Mouse (Mus musculus): Measurements from ENCODE around the gene Irf8. TPM values are rescaled to one million over a fixed set of nuclear protein-coding genes. Genes with fewer than 3 reads are reported as not detected.

Gene Irf8
- polyA plus RNA-seq, 1 experiment from 2014 or later, result 41.9 TPM

DNA sequence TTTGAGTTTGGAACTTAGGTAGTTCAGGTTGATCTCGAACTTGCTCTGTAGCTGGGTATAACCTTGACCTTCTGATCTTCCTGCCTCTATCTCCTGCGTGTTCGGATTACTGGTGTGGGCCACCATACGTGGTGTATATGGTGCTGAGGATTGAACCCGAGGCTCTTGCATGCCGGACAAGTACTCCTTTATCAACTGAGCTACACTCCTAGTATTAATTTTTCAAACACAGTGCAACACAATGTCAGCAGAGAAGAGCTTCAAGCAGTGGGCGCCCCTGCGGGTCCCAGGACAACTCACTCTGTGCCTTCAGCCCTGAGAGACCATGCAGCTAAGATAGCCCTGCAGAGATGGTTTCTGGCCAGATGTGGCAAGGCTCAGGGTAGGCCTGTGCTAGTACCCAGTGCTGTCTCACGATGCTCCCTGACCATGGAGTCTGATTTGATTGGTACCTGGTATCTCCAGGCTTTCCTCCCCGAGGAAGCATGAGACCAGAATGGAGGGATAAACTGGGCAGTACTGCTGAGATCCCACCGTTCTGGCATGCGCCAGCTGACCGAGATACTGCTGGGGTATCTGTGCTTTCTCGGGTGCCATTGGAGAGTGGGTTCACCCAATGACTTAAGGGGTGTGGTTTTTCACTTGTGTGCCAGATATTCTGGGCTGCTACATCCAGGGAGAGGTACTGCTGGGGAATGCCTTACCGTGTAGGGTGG lies 5.8 kb downstream of the Irf8 start:
- Histone ChIP-seq H3K36me3 (no peaks in the 10 kb centered on the region), H3K9me3 (no peaks in the 10 kb centered on the region), H3K27me3 (replicated peaks) (no peaks in the 10 kb centered on the region), H3K4me1 (replicated peaks) (peaks cover 48% of the 10 kb centered on the region), H3K9ac (no peak overlapping the region), H3K4me2 (replicated peaks) (no peak overlapping the region), H3K4me3 (replicated peaks) (no peak overlapping the region), H3K27ac (0 out of 2 replicates have a peak overlapping the region, but pooled peaks have one; percentile 27)
- no peak for ATAC-seq
- 92% methylated on average over 15 of the region's 15 CpGs for WGBS

DNA sequence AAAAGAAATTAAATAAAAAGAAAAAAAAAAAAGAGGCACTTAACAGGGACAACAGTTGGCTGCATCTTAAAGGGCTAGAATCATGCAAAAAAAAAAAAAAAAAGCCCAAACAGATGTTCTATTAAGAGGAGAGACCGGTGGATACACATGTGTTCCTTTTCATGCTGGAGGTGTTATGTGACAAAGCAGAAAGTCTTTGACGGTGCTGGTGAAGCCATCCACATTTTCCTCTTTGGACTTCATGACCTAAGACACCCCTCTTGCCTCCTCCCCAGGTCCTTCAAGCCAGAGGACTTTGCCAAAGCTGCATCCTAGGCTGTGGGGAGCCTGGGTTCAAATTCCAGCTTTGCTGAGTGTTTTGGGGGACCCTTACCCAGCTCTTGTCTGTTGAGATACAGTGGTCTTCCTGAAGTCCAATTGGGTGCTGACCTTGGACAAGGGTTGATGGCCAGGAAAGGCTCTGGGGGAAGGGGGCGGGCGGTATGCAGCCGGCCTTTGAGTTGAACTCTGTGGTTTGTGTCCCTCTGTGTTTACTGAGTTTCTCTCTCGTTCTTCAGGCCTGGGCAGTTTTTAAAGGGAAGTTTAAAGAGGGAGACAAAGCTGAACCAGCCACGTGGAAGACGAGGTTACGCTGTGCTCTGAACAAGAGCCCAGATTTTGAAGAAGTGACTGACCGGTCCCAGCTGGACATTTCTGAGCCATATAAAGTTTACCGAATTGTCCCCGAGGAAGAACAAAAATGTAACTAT lies 7.2 kb downstream of the Irf8 start:
- H3K9ac ChIP-seq, result no peak overlapping the region
- no peaks in the 10 kb centered on the region; the same call in 1 of the 2 replicates for H3K36me3 ChIP-seq
- WGBS, result 42% methylated on average over 12 of the region's 12 CpGs
- H3K4me3 ChIP-seq (replicated peaks), result no peak overlapping the region
- ATAC-seq, result peak; percentile 27
- peak overlapping the region; percentile 19; the same call in 1 of the 2 replicates for H3K4me2 ChIP-seq (replicated peaks)
- H3K27ac ChIP-seq, result peak overlapping the region; percentile 90
- no peaks in the 10 kb centered on the region for H3K9me3 ChIP-seq
- H3K27me3 ChIP-seq (replicated peaks), result no peaks in the 10 kb centered on the region
- peaks cover 43% of the 10 kb centered on the region for H3K4me1 ChIP-seq (replicated peaks)

DNA sequence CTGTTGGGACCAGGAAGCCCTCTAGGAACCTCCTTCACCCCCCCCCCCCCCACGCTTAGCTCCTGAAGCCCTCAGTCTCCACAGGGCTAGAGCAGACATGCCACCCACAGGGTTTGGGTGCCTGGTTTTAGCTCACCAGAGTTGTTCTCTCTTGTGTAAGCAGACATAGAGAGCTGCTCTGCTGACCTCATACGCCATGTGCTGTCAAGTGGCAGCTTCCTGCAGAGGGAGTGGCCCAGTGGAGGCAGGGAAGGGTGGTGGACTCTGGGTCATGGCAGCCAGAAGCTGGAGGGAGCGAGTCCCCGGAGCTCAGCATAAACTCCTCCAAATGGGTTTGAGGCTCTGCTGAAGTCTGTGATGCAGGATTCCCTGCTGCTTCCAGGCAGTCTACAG lies 7.7 kb downstream of the Irf8 start:
- 0 out of 2 replicates have a peak overlapping the region, but pooled peaks have one; percentile 8 for H3K9ac ChIP-seq
- 39% methylated on average over 4 of the region's 4 CpGs for WGBS
- no peak overlapping the region for H3K4me3 ChIP-seq (replicated peaks)
- ATAC-seq, result peak; percentile 74
- peak overlapping the region; percentile 19 for H3K4me2 ChIP-seq (replicated peaks)
- peaks cover 41% of the 10 kb centered on the region for H3K4me1 ChIP-seq (replicated peaks)
- peak overlapping the region; percentile 90 for H3K27ac ChIP-seq
- H3K36me3 ChIP-seq, result no peaks in the 10 kb centered on the region; the same call in 1 of the 2 replicates
- no peaks in the 10 kb centered on the region for H3K27me3 ChIP-seq (replicated peaks)
- no peaks in the 10 kb centered on the region for H3K9me3 ChIP-seq

DNA sequence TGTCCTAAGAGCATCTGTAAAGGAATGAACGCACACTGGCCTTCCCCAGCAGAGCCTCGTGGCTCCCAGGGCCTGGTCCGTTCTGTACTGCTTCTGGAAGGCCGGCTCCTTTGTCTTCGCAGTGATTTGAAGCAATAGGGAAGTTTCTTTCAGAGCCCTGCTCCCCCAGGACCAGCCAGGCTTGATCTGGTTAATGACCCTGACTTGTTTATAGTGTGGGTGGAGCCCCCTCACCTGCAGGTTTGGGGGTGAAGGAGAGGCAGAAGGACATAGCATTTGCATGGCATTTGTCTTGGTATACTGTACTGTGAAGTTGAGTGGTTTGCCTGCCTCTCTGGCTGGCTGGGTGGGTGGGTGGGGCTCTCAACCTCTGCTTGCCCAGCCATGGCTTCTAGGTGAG lies 8.3 kb downstream of the Irf8 start:
- Histone ChIP-seq H3K36me3 (no peaks in the 10 kb centered on the region; the same call in 1 of the 2 replicates), H3K9ac (no peak overlapping the region), H3K27ac (peak overlapping the region; percentile 90), H3K9me3 (no peaks in the 10 kb centered on the region), H3K4me2 (replicated peaks) (peak overlapping the region; percentile 19), H3K27me3 (replicated peaks) (no peaks in the 10 kb centered on the region), H3K4me3 (replicated peaks) (no peak overlapping the region), H3K4me1 (replicated peaks) (peaks cover 41% of the 10 kb centered on the region)
- ATAC-seq, result peak; percentile 39
- 31% methylated on average over 5 of the region's 5 CpGs for whole genome bisulfite sequencing

DNA sequence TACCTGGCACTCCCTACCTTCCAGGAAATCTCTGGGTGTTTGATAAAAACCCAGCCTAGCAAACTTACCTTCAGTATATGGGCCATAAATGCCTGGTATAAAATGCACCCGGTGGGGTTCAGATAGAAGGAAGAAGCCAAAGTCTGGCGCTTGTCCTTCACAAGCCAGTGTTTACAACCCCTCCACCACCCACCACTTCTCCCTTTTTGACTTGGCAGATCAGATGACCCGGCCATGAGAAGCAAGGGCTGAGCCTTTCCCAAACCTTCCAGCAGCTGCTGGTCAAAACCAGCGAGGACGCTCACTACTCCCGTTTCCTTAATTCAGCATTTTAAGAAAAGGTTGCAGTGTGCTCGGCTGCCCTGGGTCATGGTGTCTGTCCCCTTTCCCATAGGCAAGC lies 9.1 kb downstream of the Irf8 start:
- Histone ChIP-seq H3K36me3 (no peaks in the 10 kb centered on the region; the same call in 1 of the 2 replicates), H3K27me3 (replicated peaks) (no peaks in the 10 kb centered on the region), H3K4me1 (replicated peaks) (peaks cover 38% of the 10 kb centered on the region), H3K9ac (peak overlapping the region; percentile 10; the same call in 1 of the 2 replicates), H3K4me3 (replicated peaks) (no peak overlapping the region), H3K4me2 (replicated peaks) (0 out of 2 replicates have a peak overlapping the region, but pooled peaks have one; percentile 26), H3K27ac (peak overlapping the region; percentile 90), H3K9me3 (no peaks in the 10 kb centered on the region)
- ATAC-seq, result peak; percentile 75
- WGBS, result 41% methylated on average over 7 of the region's 7 CpGs

DNA sequence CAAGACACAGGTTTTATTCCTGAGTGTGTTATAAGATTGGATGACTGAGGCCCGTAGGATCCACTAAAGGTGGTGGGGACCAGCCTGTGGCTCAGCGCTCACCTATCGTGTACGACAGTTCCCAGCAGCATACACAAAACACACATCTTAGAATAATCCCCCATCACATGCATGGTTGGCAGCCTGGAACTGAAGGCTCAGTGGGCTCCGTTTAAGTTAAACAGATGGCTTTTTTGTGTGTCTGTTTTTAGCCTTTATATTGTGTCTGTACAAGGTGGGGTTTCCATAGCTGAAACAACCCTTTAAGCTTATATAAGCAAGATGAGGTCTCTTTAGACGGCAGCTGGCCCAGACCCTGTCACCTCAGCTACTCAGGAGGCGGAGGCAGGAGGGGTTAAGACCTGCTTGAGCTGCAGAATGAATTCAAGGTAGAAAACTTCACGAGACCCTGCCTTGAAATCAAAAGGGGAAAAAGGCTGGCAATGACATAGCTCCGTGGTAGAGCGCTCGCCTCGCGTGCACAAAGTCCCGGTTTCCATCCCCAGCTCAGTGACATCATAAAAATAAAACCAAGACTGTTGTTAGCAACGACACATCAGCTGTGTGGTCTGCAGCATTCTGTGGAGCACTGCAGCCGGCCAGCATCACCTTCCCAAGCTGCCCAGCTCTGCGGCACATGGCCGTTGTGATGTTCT lies 10.0 kb downstream of the Irf8 start:
- 75% methylated on average over 18 of the region's 18 CpGs for WGBS
- peak overlapping the region; percentile 90; the same call in 1 of the 2 replicates for H3K27ac ChIP-seq
- H3K27me3 ChIP-seq (replicated peaks), result no peaks in the 10 kb centered on the region
- no peak overlapping the region for H3K4me2 ChIP-seq (replicated peaks)
- H3K36me3 ChIP-seq, result no peaks in the 10 kb centered on the region; the same call in 1 of the 2 replicates
- H3K4me1 ChIP-seq (replicated peaks), result peaks cover 40% of the 10 kb centered on the region
- no peak overlapping the region for H3K9ac ChIP-seq
- H3K4me3 ChIP-seq (replicated peaks), result no peak overlapping the region
- ATAC-seq, result no peak
- H3K9me3 ChIP-seq, result no peaks in the 10 kb centered on the region

DNA sequence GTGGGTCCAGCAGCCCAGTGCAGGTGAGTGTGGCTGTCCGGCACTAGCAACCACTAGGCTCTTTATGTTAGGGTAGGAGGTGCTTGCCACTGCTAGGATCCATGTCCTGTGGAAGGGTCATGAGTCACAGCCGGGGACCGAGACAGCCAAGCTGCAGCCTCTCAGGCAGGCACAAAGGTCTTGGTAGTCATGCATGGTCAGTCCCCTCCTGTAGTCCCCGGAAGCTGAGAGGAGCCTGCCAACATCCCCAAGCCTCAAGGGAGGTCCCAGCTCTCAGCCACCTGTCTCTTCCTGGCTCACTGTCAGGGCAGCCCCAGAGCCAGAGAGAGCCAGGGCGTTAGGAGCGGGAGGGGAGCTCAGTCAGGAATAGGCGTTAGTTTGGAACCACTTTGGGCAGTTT lies 11.1 kb downstream of the Irf8 start:
- no peaks in the 10 kb centered on the region for H3K9me3 ChIP-seq
- H3K9ac ChIP-seq, result no peak overlapping the region
- H3K36me3 ChIP-seq, result no peaks in the 10 kb centered on the region; the same call in 1 of the 2 replicates
- no peak overlapping the region for H3K4me2 ChIP-seq (replicated peaks)
- no peaks in the 10 kb centered on the region for H3K27me3 ChIP-seq (replicated peaks)
- ATAC-seq, result no peak
- no peak overlapping the region for H3K27ac ChIP-seq
- WGBS, result 87% methylated on average over 7 of the region's 7 CpGs
- no peak overlapping the region for H3K4me3 ChIP-seq (replicated peaks)
- H3K4me1 ChIP-seq (replicated peaks), result peaks cover 49% of the 10 kb centered on the region

DNA sequence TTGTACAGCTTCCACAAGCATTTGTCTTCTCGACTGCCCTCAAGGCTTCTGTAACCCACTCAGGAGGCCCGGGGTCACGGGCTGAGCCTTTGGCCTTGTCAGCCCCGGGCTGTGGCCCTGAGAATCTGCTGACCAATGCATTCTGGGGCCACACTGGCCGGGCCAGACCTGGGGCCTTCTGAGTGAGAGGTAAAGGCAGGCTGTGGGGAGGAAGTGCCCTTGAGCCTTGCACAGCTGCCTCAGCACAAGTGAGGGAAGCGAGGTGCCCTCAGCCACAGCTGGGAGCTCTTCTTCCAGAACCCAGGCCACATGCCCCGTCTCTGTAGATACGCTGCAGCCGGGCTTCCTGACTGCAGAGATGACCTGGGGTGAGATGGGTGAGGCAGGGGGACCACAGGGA lies 14.5 kb downstream of the Irf8 start:
- 0 out of 2 replicates have a peak overlapping the region, but pooled peaks have one; percentile 10 for H3K27ac ChIP-seq
- peak; percentile 11; the same call in 1 of the 2 replicates for ATAC-seq
- no peak overlapping the region for H3K4me3 ChIP-seq (replicated peaks)
- no peak overlapping the region for H3K4me2 ChIP-seq (replicated peaks)
- H3K9ac ChIP-seq, result no peak overlapping the region; the same call in 1 of the 2 replicates
- WGBS, result 80% methylated on average over 9 of the region's 9 CpGs
- peaks cover 35% of the 10 kb centered on the region for H3K4me1 ChIP-seq (replicated peaks)
- no peaks in the 10 kb centered on the region; the same call in 1 of the 2 replicates for H3K36me3 ChIP-seq
- H3K9me3 ChIP-seq, result no peaks in the 10 kb centered on the region
- H3K27me3 ChIP-seq (replicated peaks), result no peaks in the 10 kb centered on the region

DNA sequence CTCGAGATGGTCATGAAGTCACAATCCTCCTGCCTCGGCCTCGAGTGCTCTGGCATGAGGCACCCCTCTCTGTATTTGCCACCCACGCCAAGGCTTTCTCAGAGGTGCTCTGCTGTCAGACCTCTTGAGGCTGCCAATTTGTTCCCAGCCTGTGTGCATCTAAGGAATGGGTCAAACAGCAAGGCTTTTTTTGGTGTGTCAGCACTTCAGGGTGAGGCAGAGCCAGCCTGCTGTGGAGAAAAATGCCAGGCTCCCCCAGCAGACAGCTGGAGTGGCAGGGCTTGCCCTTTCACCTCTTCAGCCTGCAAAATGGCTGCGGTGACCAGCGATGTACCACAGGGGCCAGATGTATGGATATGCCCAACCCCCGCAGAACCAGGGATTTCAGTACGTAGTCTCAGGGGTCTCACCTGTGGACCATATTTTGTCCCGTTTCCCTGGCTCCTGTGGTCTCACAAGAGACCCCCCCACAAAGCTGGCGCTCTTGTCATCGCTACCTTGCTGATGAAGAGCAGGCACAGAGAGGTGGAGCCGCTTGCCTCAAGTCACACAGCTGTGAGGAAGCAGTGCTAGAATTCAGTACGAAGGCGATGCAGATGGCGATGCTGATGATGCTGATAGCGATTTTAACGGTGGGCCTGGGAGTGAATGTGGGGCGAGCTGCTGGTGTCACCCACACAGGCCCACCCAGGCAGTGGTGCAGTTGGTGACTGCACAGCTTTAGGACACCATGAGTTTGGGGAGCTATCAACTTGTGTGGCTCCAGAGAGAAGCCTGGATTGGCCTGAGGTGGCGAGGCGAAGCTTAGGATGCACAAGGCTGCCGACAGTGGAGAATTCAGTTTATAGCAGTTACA lies 15.3 kb downstream of the Irf8 start:
- H3K27me3 ChIP-seq (replicated peaks), result no peaks in the 10 kb centered on the region
- no peak overlapping the region for H3K4me3 ChIP-seq (replicated peaks)
- H3K4me2 ChIP-seq (replicated peaks), result peak overlapping the region; percentile 45
- H3K9ac ChIP-seq, result peak overlapping the region; percentile 21; the same call in 1 of the 2 replicates
- no peaks in the 10 kb centered on the region; the same call in 1 of the 2 replicates for H3K36me3 ChIP-seq
- H3K4me1 ChIP-seq (replicated peaks), result peaks cover 38% of the 10 kb centered on the region
- no peaks in the 10 kb centered on the region for H3K9me3 ChIP-seq
- peak overlapping the region; percentile 85 for H3K27ac ChIP-seq
- 60% methylated on average over 21 of the region's 21 CpGs for WGBS
- ATAC-seq, result peak; percentile 42

DNA sequence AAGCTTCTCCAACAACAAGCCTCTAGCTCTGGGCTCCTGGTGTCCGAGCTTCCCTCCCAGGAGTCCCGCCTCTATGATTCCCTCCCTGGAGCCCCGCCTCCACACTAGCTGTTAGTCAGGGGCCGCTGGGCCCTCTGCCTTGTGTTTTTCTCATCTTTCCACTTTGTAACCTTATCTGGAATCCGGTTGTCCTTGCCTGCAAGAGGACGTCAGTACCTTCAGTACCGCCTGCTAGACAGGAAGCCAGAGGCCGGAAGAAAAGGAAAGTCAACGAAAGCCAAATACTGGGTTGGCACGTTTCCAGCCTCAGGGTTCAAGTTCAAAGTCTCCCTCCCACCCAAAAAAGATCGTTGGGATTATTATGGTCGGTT lies 15.9 kb downstream of the Irf8 start:
- Histone ChIP-seq H3K27ac (peak overlapping the region; percentile 85), H3K36me3 (no peaks in the 10 kb centered on the region; the same call in 1 of the 2 replicates), H3K9ac (peak overlapping the region; percentile 21; the same call in 1 of the 2 replicates), H3K4me1 (replicated peaks) (peaks cover 38% of the 10 kb centered on the region), H3K9me3 (no peaks in the 10 kb centered on the region), H3K4me2 (replicated peaks) (peak overlapping the region; percentile 45), H3K4me3 (replicated peaks) (no peak overlapping the region), H3K27me3 (replicated peaks) (no peaks in the 10 kb centered on the region)
- 5% methylated on average over 12 of the region's 12 CpGs for WGBS
- peak; percentile 88 for ATAC-seq

DNA sequence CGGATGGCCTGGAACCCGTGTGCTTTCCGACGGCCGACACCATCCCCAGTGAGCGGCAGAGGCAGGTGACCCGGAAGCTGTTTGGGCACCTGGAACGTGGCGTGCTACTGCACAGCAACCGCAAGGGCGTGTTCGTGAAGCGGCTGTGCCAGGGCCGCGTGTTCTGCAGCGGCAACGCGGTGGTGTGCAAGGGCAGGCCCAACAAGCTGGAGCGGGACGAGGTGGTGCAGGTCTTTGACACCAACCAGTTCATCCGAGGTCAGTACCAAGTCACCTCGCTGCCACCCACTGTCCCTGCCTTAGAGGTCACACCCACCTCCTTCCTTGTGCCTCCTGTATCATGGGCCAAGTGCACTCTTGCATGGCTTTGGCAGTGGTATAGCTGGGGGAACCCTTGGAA lies 17.3 kb downstream of the Irf8 start:
- no peak for ATAC-seq
- no peak overlapping the region for H3K9ac ChIP-seq
- H3K36me3 ChIP-seq, result no peaks in the 10 kb centered on the region
- H3K4me3 ChIP-seq (replicated peaks), result no peak overlapping the region
- H3K9me3 ChIP-seq, result no peaks in the 10 kb centered on the region
- 93% methylated on average over 22 of the region's 22 CpGs for WGBS
- no peak overlapping the region for H3K4me2 ChIP-seq (replicated peaks)
- H3K4me1 ChIP-seq (replicated peaks), result peaks cover 34% of the 10 kb centered on the region
- H3K27me3 ChIP-seq (replicated peaks), result no peaks in the 10 kb centered on the region
- no peak overlapping the region for H3K27ac ChIP-seq

Data from intestine, embryonic 15.5 days (tissue).